Mouse (Mus musculus): ENCODE measurements around the gene Cwc22.

DNA sequence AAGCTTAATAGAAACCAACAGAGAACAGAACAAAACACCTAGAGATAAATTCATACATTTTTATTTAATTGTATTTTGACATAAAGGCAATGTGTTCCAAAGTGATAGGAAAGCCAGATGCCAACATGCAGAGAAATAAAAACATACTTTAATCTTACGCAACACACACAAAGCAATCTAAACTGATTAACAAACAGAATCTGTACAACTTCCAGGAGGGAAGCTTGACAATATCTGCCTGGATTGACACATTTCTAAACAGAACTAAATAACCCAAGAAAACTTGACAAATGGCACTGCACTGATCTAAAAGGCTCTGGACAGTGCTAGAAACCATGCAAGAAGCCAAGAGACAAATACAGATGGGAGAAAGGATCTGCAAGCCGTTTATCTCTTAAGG is 20.2 kb downstream of the Cwc22 start:
- TF ChIP-seq POLR2A (IDR thresholded peaks at IDR 0.05; ENCODE audit: borderline replicate concordance, low read depth, low read length) (no peak), CTCF (IDR thresholded peaks at IDR 0.05; ENCODE audit: low read depth, low read length) (no peak)

All from bone marrow macrophage, adult 2 months (primary cell).